Mouse (Mus musculus): ENCODE measurements around the gene Abcg4. TPM values are rescaled to one million over a fixed set of nuclear protein-coding genes. Genes with fewer than 3 reads are reported as not detected.
"Not testable (repeated sequence)": the region's sequence is repeated elsewhere in the genome, so short reads cannot be mapped to it uniquely, and the experiment has no call there.

Abcg4 gene
- total RNA-seq (2022): 10 to 100 TPM; 69.2 to 77.6 (median 71.1) TPM

GRCm38 (mm10) chr9:44288076-44288958 is at the start of gene Abcg4:
Abcg4 (minus strand) TSS chr9:44288615.
- peak in 1 of 2 experiments; percentile 53 for DNase-seq (ENCODE audit: low spot score in 2 of 2)

GRCm38 (mm10) chr9:44337436-44338169 is 49.2 kb upstream of the Abcg4 start:
- DNase-seq (ENCODE audit: low spot score in 2 of 2): no peak

DNA sequence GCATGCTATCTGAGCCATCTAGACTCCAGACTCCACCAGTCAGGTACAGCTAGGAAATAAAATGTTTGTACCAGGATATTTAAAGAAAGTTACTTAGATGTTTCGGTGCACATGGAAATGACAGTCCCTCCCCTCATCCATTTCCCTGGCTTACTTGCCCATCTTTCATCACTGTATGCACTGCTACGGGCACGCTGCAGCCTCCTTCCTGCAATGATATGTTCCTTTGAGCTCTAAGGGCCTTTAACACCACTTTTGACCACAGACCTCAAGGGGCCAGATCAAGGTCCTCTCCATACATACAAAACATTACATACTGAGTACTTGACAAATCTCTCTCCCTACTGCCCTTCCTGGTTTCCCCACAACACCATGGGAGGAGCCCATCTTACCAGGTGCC is 48.5 kb upstream of the Abcg4 start:
- DNase-seq (ENCODE audit: low spot score in 2 of 2): no peak

GRCm38 (mm10) chr9:44336513-44336912 is 48.1 kb upstream of the Abcg4 start:
- not testable (repeated sequence) for DNase-seq (ENCODE audit: low spot score in 2 of 2)

- DNase-seq (ENCODE audit: low spot score in 2 of 2): no peak
Measured at GRCm38 (mm10) chr9:44336093-44336406, 47.6 kb upstream of the Abcg4 start.

- DNase-seq (ENCODE audit: low spot score in 2 of 2): no peak
Measured at GRCm38 (mm10) chr9:44335331-44336092, 47.1 kb upstream of the Abcg4 start.

- DNase-seq (ENCODE audit: low spot score in 2 of 2): peak; percentile 99 to 100
Measured at GRCm38 (mm10) chr9:44334396-44335330, 46.2 kb upstream of the Abcg4 start, which contains the start of gene H2afx. H2afx (plus strand) TSS chr9:44334694.

DNA sequence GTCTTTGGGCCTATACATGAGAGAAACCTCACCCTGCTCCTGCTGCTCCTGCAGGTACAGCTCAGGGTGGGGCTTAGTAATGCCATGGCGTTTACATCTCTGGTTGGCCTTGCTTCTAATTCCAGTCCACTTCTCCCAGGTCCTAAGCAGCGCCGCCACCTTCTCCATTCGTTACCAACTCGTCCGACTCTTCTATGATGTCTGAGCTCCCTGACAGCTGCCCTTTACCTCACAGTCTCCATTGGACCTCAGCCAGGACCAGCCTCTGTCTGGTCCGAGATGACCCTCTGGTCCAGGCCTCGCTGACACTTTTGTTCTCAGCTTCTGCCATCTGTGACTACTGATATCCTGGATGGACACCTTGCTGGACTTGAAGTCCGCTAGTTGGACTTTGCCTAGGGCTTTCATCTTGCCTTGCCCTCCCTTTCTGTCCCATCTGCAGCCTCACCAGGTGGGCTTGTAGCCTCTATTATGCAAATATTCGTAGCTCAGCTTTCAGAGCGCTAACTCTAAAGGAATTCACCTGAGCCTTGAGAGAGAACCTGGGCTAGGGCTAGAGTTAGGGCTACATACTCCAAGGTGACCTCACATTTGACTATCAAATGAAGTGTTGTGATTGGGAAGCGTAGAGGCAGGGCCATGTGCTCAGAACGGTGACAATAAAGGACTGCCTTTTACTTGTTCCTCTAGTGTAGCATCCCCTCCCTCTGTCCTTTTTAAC is 44.7 kb upstream of the Abcg4 start:
- DNase-seq (ENCODE audit: low spot score in 2 of 2): no peak

DNA sequence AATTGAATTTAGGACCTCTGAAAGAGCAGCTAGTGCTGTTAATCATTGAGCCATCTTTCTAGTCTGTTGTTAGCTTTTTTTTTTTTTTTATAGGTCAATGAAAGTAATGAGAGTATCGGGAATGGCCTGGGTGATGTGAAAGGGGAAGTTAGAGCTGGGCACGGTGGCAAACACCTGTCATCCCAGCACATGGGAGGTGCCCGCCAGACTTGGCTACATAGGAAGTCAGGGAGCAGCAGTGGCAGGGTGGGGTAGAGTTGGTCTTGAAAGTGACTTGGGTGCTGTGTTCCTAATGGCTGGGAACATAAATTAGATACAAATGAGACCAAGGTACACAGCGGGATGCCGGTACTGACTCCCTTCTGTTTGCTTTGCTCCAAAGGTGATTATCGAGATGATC is 42.3 kb upstream of the Abcg4 start:
- no peak for DNase-seq (ENCODE audit: low spot score in 2 of 2)

DNA sequence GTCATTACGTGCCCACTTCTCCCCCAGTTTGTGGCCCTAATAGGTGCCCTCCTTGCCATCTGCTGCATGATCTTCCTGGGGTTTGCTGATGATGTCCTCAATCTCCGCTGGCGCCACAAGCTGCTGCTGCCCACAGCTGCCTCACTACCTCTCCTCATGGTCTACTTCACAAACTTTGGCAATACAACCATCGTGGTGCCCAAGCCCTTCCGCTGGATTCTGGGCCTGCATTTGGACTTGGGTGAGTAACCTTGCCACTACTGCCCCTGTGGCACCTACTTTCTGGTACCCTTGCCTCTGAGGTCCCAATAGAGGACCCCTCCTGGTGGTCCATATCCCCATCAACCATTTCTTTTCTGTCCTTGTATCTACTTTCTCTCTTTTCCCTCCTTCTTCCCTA is 39.5 kb upstream of the Abcg4 start:
- no peak for DNase-seq (ENCODE audit: low spot score in 2 of 2)

- DNase-seq (ENCODE audit: low spot score in 2 of 2): no peak
Measured at GRCm38 (mm10) chr9:44327064-44327711, 38.8 kb upstream of the Abcg4 start.

- DNase-seq (ENCODE audit: low spot score in 2 of 2): peak; percentile 85 to 88
Measured at GRCm38 (mm10) chr9:44326371-44327063, 38.1 kb upstream of the Abcg4 start.

DNA sequence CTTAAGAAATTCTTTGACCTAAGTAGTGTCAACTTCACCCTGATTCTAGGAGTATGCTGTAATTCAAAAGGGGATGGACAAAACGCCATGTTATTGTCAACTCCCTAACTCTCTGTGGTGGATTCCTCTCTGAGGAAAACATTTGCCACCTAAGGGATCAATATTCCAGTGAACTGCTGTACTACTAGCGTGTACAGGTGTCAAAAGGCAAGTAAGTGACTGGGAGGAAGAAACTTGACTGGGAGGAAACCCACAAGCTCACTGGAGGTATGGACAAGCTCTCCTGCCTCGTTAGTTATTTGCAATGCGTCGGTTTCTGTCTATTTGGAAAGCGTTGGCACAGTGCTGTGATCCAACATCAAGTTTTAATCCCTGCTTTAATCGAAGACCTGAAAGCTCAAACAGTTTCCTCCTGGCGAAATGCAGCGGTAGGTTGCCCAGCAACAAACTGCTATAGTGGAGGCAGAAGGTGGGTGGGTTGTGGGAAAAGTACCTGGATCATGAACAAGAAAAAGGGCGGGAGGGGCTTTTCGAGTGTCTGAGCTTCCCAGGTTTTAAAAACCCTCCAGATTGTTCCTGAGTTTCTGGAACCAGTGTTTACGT is 37.5 kb upstream of the Abcg4 start, which contains the start of gene Dpagt1:
TSS of gene Dpagt1 (plus strand) at position 252 of the 603 bp plus-strand sequence.
- DNase-seq (ENCODE audit: low spot score in 2 of 2): no peak

DNA sequence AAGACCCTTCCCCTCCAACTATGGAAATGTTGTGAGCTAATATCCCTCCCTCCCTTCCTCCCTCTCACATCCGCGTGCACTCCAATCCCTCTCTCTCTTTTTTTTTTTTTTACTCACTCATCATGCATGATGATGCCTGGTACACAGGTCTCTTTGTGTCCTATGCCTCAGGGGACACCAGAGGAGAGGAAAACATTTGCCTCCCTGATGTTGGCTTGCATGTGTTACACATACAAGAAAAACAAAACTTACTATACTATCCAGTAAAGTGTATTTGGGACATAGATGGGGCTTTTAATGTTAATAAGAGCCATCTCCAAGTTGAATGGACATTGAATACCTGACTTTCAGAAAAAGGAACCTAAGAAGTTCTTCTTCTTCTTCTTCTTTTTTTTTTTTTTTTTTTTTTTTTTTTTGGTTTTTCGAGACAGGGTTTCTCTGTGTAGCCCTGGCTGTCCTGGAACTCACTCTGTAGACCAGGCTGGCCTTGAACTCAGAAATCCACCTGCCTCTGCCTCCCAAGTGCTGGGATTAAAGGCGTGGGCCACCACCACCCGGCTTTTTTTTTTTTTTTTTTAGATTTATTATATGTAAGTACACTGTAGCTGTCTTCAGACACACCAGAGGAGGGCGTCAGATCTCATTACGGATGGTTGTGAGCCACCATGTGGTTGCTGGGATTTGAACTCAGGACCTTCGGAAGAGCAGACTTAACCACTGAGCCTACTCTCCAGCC is 36.8 kb upstream of the Abcg4 start:
- DNase-seq (ENCODE audit: low spot score in 2 of 2): not testable (repeated sequence)

DNA sequence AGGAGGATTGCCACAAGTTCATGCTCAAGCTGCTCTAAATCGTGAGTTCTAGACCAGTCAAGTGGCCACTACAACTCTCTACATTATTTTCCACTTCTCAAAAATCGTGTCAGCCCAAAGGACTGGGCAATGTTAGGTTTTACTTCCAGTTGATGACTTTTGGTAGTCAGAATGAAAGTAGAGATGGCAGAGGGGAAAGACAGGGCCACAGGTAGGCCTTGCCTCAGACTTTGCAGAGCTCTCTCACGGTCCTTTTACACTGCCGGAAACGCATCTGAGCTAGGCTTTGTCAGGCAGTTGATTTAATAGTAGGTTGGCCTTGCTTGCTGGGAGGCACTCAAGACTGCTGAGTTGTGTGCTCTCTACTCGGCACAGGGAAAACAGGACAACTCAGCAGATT is 35.7 kb upstream of the Abcg4 start:
- no peak for DNase-seq (ENCODE audit: low spot score in 2 of 2)

GRCm38 (mm10) chr9:44323656-44324055 is 35.2 kb upstream of the Abcg4 start:
- not testable (repeated sequence) for DNase-seq (ENCODE audit: low spot score in 2 of 2)

GRCm38 (mm10) chr9:44320799-44321133 is 32.4 kb upstream of the Abcg4 start:
- DNase-seq (ENCODE audit: low spot score in 2 of 2): peak in 1 of 2 experiments; percentile 40
